Mouse (Mus musculus): ENCODE data around the gene Tmem161b. TPM values are rescaled to one million over a fixed set of nuclear protein-coding genes. Genes with fewer than 3 reads are reported as not detected.
A peak's percentile ranks its signal among the peaks of the same experiment; 100 is the strongest.
"Not testable (repeated sequence)": the region's sequence is repeated elsewhere in the genome, so short reads cannot be mapped to it uniquely, and the experiment has no call there.

The Tmem161b gene
- 22.7 and 23.0 TPM in 2 replicates for polyA plus RNA-seq (2016; fragmentation: Nextera tagmentation; extraction: Ambion mirVana)

DNA sequence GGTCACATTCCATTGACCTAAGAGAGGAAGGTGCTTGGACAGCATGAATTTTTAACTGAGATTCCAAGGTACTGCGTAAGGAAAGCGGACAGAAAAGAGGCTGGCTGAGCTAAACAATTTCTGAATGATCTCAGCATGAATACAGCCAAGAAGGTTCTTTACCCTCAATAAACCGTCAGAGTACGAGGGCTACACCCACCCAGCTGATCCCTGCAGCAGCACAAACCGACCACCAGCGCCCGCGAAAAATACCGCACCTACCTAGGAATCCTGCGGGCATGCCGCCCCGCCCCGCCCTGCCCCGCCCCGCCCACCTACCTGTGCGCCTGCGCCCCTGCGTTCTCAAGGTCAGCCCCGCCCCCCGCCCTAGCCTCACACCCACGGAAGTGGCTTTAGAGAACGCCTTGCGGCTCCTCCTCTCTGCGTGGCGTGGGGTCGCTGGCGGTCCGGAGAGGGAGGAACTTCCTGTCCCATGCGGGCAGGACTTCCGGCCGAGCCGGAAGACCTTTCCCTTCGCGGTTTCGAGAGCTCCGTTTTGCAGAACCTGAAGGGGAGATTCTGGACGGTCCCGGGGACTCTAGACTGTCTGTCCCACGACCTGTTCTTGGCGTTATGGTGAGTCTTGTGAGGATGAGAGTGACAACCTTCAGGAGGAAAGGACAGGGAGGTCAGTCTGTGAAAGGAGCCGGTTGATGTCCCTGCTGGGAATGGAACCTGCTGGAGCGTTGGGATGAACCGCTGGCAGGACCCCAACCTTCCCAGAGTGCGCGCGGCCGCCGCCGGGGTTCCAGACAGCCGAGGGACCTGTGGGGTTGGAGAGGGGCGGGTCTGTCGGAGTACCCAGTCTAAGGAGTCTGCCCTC, at the start of gene Tmem161b:
Gene Tmem161b, plus strand, starts transcription at position 477 of the 862 bp plus-strand sequence.
- WGBS, result under 1% methylated on average over 52 of the region's 52 CpGs
- Histone ChIP-seq H3K36me3 (replicated peaks) (peaks cover 23% of the 10 kb centered on the region), H3K4me3 (peak within 1 kb of the TSS; percentile 92), H3K9me3 (no peaks in the 10 kb centered on the region), H3K4me1 (peaks cover 28% of the 10 kb centered on the region), H3K27ac (peak within 1 kb of the TSS; percentile 91), H3K27me3 (ENCODE audit: poor library complexity, severe bottlenecking) (no peaks in the 10 kb centered on the region)
- DNase-seq (ENCODE audit: extremely low spot score, low spot score), result peak; percentile 90

DNA sequence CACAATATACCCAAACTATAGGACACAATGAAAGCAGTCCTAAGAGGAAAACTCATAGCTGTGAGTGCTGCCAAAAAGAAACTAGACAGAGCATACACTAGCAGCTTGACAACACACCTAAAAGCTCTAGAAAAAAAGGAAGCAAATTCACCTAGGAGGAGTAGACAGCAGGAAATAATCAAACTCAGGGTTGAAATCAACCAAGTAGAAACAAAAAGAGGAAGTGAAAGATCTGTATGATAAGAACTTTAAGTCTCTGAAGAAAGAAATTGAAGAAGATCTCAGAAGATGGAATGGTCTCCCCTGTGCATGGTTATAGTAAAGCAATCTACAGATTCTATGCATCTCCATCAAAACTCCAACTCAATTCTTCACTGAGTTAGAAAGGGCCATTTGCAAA, 36.3 kb upstream of the Tmem161b start:
- H3K4me1 ChIP-seq; H3K4me3 ChIP-seq; H3K36me3 ChIP-seq (replicated peaks); H3K9me3 ChIP-seq; H3K27me3 ChIP-seq (ENCODE audit: poor library complexity, severe bottlenecking); DNase-seq (ENCODE audit: extremely low spot score, low spot score); H3K27ac ChIP-seq: not testable (repeated sequence)

DNA sequence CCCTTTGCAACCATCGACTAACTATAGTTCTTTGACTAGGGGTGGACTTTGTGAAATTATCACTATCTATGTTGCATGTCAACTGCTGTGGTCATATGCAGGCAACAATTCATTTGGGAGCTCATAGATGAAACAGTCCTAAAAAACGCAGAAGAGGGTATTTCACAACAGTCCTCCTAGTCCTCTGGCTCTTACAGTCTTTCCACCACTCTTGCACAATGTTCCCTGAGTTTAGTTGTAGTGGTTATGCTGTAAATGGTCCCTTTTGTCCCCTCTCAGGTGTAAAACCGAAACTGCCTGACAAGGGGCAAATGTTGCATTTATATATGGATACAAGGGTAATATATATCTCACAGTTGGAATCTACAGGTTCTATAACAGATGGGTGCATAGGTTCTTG, 29.4 kb upstream of the Tmem161b start:
- Histone ChIP-seq H3K36me3 (replicated peaks) (no peaks in the 10 kb centered on the region), H3K27me3 (ENCODE audit: poor library complexity, severe bottlenecking) (no peaks in the 10 kb centered on the region), H3K9me3 (no peaks in the 10 kb centered on the region; the same call in 1 of the 2 replicates), H3K4me3 (no peak overlapping the region), H3K27ac (no peak overlapping the region), H3K4me1 (no peaks in the 10 kb centered on the region)
- WGBS, result 86% methylated on average over 3 of the region's 3 CpGs
- no peak for DNase-seq (ENCODE audit: extremely low spot score, low spot score)

DNA sequence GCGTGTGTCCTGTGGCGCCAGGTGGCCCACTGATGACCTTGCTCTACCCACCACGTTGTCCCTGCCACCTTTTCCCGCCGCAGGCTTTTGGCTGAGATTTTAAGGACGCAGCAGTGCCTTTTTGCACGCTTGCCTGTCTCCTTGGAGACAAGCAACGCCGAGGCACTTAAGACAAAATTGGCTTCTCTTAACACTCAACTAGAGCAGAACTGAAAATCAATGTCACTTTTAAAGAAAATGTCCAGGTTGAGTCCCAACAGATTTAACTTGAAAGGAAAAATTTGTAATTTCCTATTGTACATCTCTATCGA, 541 bp downstream of the Tmem161b start:
- peaks cover 28% of the 10 kb centered on the region for H3K4me1 ChIP-seq
- H3K27ac ChIP-seq, result peak overlapping the region; percentile 91
- H3K27me3 ChIP-seq (ENCODE audit: poor library complexity, severe bottlenecking), result no peaks in the 10 kb centered on the region
- WGBS, result 4% methylated on average over 10 of the region's 10 CpGs
- no peak for DNase-seq (ENCODE audit: extremely low spot score, low spot score)
- peak overlapping the region; percentile 92 for H3K4me3 ChIP-seq
- peaks cover 4% of the 10 kb centered on the region for H3K9me3 ChIP-seq
- peaks cover 29% of the 10 kb centered on the region for H3K36me3 ChIP-seq (replicated peaks)

DNA sequence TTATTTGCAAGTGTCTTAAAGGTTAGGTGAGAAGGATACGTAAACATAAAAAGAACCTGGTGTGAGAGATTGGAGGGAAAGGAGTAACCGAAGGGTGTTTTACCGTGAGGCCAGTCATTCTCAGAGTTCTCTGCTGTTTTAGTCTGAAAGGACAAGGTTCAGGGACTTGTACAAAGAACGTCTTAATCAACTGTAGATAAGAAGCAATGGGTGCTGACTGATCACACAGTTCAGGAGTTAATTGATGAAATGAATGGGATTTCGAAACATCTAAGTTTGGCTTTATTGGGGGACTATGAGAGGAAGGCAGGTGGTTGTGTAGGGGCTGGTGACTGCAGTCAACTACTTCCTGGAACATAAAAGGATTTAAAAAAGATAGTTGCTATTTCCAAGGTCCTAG, 922 bp downstream of the Tmem161b start:
- 63% methylated on average over 5 of the region's 5 CpGs for WGBS
- Histone ChIP-seq H3K9me3 (peaks cover 5% of the 10 kb centered on the region), H3K36me3 (replicated peaks) (peaks cover 32% of the 10 kb centered on the region), H3K4me3 (peak overlapping the region; percentile 92), H3K4me1 (peaks cover 28% of the 10 kb centered on the region), H3K27me3 (ENCODE audit: poor library complexity, severe bottlenecking) (no peaks in the 10 kb centered on the region), H3K27ac (peak overlapping the region; percentile 91)
- no peak for DNase-seq (ENCODE audit: extremely low spot score, low spot score)

DNA sequence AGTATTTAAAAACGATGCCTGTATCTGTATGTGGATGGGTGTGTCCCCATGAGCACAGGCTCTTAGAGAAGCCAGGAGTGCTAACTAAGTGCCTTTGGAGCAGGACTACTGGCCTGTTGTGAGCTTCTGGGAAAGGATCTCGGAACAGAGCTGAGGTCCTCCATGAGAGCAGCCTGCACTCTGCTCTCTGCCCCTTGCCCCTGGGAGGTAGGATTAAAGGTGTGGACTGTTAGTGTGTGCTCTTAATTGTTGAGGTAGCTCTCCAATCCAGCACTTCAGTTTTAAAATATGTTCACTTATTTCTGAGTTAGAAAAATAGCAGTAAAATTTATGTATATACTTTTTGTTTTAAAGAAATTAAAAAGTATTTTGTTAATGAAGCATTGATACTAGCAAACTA, 11.9 kb downstream of the Tmem161b start:
- WGBS, result 86% methylated on average over 2 of the region's 2 CpGs
- H3K4me1 ChIP-seq, result no peaks in the 10 kb centered on the region
- no peak overlapping the region for H3K27ac ChIP-seq
- no peak overlapping the region for H3K4me3 ChIP-seq
- DNase-seq (ENCODE audit: extremely low spot score, low spot score), result no peak
- peaks cover 53% of the 10 kb centered on the region for H3K36me3 ChIP-seq (replicated peaks)
- peaks cover 29% of the 10 kb centered on the region for H3K9me3 ChIP-seq
- H3K27me3 ChIP-seq (ENCODE audit: poor library complexity, severe bottlenecking), result no peaks in the 10 kb centered on the region

DNA sequence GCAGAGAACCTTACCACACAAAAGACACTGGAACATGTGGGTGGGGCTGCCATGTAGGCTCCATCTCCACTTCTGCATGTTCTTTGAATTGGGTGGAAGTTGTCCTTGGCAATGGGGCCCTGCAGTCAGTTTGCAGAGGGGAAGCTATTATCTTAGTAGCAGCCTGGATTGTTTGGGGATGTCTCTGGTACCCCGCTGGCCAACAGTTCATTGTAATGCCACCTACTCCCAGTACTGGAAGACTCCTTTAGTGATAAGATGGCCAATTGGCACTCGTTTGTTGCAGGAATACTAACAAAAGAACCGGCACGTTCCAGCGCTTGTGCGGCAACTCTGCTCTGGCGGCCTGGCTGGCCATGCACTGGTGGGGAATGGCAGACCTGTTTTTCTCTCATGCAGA, 14.7 kb downstream of the Tmem161b start:
- Histone ChIP-seq H3K4me3 (no peak overlapping the region), H3K4me1 (peaks cover 4% of the 10 kb centered on the region), H3K9me3 (peaks cover 29% of the 10 kb centered on the region), H3K36me3 (replicated peaks) (peaks cover 39% of the 10 kb centered on the region), H3K27me3 (ENCODE audit: poor library complexity, severe bottlenecking) (no peaks in the 10 kb centered on the region), H3K27ac (no peak overlapping the region)
- WGBS, result 92% methylated on average over 7 of the region's 7 CpGs
- no peak for DNase-seq (ENCODE audit: extremely low spot score, low spot score)

DNA sequence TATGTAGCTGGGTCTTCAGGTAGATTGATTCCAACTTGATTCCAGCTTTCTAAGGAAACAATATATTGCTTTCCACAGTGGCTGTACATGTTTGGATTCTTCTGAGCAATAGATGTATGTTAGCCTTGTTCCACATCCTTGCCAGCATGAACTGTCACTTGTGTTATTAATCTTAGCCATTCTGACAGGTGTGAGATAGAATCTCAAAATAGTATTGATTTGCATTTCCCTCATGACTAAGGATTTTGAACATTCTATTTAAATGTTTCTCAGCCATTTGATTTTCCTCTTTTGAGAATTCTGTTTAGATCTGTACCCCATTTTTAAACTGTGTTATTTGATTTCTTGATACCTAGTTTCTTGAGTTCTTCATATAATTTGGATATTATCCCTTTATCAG, 16.1 kb downstream of the Tmem161b start:
- peaks cover 11% of the 10 kb centered on the region for H3K4me1 ChIP-seq
- H3K27ac ChIP-seq, result no peak overlapping the region
- no peak overlapping the region for H3K4me3 ChIP-seq
- H3K27me3 ChIP-seq (ENCODE audit: poor library complexity, severe bottlenecking), result no peaks in the 10 kb centered on the region
- H3K9me3 ChIP-seq, result peaks cover 29% of the 10 kb centered on the region
- no peak for DNase-seq (ENCODE audit: extremely low spot score, low spot score)
- H3K36me3 ChIP-seq (replicated peaks), result peaks cover 39% of the 10 kb centered on the region

DNA sequence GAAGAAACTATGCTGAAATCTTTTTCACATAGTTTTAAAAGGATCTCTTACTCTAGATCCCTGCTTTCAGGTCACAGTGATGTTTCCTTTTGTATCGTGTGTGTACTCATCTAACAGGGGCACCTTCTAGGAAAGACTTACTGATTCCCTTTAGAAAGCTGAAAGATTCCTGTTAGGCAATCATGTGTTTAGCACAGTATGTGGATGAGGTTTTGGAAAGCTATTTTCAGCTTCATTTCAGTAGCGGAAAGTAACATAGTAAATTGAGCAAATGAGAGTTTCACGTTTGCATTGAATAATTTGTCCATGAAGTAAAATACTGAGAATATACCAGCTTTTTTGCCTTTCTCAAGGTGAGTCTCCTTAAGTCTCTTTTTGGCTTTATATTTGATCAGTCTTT, 26.0 kb downstream of the Tmem161b start:
- Histone ChIP-seq H3K27ac (no peak overlapping the region), H3K4me1 (peaks cover 11% of the 10 kb centered on the region; the same call in 1 of the 2 replicates), H3K27me3 (ENCODE audit: poor library complexity, severe bottlenecking) (no peaks in the 10 kb centered on the region), H3K36me3 (replicated peaks) (peaks cover 12% of the 10 kb centered on the region; the same call in 1 of the 2 replicates), H3K4me3 (no peak overlapping the region), H3K9me3 (no peaks in the 10 kb centered on the region)
- 87% methylated on average over 3 of the region's 3 CpGs for WGBS
- no peak for DNase-seq (ENCODE audit: extremely low spot score, low spot score)

DNA sequence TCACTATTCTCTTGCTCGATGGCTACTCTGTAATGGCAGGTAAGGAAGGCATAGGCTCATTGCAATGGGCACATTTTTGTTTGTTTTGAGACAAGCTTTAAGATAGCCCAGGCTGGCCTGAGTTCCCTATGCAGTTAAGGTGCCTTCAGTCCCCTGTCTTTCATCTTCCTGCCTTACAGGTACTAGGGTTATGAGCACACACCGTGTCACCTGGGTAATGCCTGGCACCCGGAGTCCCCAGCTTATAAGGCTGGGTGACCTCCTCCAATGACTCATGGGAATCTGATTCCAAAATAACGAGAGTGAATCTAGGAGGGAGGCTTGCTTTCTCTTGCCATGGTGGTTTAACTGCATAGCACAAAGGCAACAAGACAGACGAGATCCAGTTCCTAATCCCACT, 29.2 kb downstream of the Tmem161b start:
- Histone ChIP-seq H3K27me3 (ENCODE audit: poor library complexity, severe bottlenecking) (no peaks in the 10 kb centered on the region), H3K27ac (no peak overlapping the region), H3K4me3 (no peak overlapping the region), H3K4me1 (0 out of 2 replicates have a peak, but pooled peaks cover 7% of the 10 kb centered on the region), H3K36me3 (replicated peaks) (peaks cover 12% of the 10 kb centered on the region), H3K9me3 (no peaks in the 10 kb centered on the region)
- WGBS, result 70% methylated on average over 5 of the region's 5 CpGs
- DNase-seq (ENCODE audit: extremely low spot score, low spot score), result no peak

DNA sequence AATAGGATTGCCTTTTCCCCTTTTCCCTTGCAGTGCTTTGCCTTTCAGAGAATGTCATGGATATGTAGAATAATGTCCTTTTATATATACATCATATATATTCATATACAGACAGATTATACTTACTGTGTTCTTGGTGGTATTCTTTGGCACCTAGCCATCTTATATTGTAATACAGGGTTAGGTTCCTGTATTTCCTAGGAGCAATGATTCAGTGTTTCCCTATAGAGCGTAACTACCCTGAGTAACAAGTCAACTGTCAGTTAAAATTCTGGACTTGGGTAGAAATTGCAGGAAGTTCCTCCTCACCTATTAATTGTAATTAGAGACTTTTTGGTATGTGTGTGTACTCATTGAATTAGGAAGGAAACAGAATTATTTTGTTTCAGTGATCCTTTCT, 33.0 kb downstream of the Tmem161b start:
- Histone ChIP-seq H3K36me3 (replicated peaks) (peaks cover 38% of the 10 kb centered on the region), H3K4me1 (0 out of 2 replicates have a peak, but pooled peaks cover 7% of the 10 kb centered on the region), H3K27ac (no peak overlapping the region), H3K27me3 (ENCODE audit: poor library complexity, severe bottlenecking) (no peaks in the 10 kb centered on the region), H3K4me3 (no peak overlapping the region), H3K9me3 (no peaks in the 10 kb centered on the region)
- DNase-seq (ENCODE audit: extremely low spot score, low spot score), result no peak
- 94% methylated on average over 1 of the region's 1 CpGs for WGBS

DNA sequence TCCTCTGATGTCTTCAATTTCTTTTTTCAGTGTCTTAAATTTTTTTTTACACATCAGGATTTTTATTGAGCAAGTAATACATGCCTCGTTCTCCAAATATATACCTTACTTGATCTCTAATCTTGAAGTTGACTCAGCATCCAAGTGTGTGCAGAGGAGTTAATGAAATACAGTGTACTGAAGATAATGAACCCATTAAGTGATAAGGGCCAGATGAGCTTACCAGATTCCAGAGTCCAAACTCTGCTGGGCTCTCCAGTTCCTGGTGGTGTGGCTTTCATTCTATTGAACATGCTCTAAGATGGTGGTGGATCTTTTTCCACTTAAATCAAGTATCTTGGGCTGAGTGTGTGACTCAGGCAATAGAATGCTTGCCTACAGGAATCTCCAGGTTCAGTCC, 42.3 kb downstream of the Tmem161b start:
- WGBS, result 93% methylated on average over 1 of the region's 1 CpGs
- H3K27ac ChIP-seq; H3K4me1 ChIP-seq; DNase-seq (ENCODE audit: extremely low spot score, low spot score); H3K9me3 ChIP-seq; H3K4me3 ChIP-seq; H3K27me3 ChIP-seq (ENCODE audit: poor library complexity, severe bottlenecking): not testable (repeated sequence)
- H3K36me3 ChIP-seq (replicated peaks), result peaks cover 91% of the 10 kb centered on the region

DNA sequence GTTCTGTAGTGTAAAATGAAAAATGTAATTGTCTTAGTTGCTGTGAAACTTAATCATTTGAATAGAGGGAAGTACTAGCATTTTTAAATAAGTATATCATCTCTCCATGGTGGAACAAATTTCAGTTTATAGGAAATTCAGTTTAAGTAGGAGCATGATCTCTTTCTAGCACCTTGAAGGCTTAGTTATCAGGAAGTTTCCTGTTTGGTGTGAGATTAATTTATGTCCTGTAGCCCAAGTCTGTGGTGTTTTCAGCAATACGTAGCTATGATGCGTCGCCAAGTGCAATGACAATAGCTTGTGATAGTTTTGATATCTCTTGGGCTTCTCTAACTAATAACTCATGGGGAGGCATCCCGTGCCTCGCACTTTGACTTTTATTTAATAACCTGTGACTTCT, 54.1 kb downstream of the Tmem161b start:
- 94% methylated on average over 5 of the region's 5 CpGs for WGBS
- no peaks in the 10 kb centered on the region for H3K4me1 ChIP-seq
- H3K36me3 ChIP-seq (replicated peaks), result peaks cover 48% of the 10 kb centered on the region
- no peaks in the 10 kb centered on the region for H3K9me3 ChIP-seq
- no peak overlapping the region for H3K4me3 ChIP-seq
- no peaks in the 10 kb centered on the region for H3K27me3 ChIP-seq (ENCODE audit: poor library complexity, severe bottlenecking)
- no peak overlapping the region for H3K27ac ChIP-seq
- DNase-seq (ENCODE audit: extremely low spot score, low spot score), result no peak
